Mouse (Mus musculus): ENCODE data around the gene Gna13.

DNA sequence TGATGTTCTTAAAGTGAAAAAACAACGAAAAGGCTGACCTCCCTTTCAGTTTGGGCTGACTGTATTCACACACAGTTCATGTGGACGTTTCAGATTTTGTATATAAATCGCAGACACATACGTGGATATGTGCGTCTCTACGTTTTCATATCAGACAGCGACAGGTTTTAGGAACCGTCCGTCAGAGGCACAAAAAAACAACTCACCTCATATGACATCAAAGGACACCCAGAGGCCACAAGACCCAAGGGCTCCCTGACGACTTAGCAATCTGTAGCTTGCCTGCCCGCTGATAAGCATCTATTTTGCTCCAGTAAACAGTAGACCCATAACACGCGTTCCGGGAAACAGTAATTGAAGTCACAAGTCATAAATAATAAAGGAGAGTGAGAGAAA, 57.9 kb downstream of the Gna13 start:
- TF ChIP-seq E2F4 (IDR thresholded peaks at IDR 0.05; ENCODE audit: borderline replicate concordance, low read depth, low read length) (peak; percentile 63; the same call in 1 of the 2 replicates), EP300 (IDR thresholded peaks at IDR 0.05; ENCODE audit: low read depth in 1 of 2, low read length in 2 of 2) (peak; percentile 24 to 44; a peak in 1 of 4 replicates), CTCF (IDR thresholded peaks at IDR 0.05 in 2 of 3, conservative IDR thresholded peaks at IDR 0.05 in 1 of 3; ENCODE audit: control insufficient read depth in 1 of 3, insufficient read depth in 1 of 3, low read depth in 2 of 3, low read length in 3 of 3, poor library complexity in 1 of 3, severe bottlenecking in 1 of 3) (no peak), TAL1 (IDR thresholded peaks at IDR 0.05; ENCODE audit: low read length) (no peak), USF2 (IDR thresholded peaks at IDR 0.05; ENCODE audit: borderline replicate concordance in 1 of 2, insufficient read depth in 1 of 2, low read depth in 1 of 2, low read length in 2 of 2) (no peak)

All from MEL (cell line).